Mouse (Mus musculus) testis, adult 2 months (tissue): ENCODE results near the gene Slc13a3.

ENCODE experiments used
- CTCF ChIP-seq: fragments of 200-500 bp; IDR thresholded peaks from 2 replicates; pipeline ENCODE4 v1.5.1; 2012; ENCODE audit warnings: low read depth, mild to moderate bottlenecking, inconsistent platforms, low read length, moderate library complexity; ENCODE audit not compliant: control insufficient read depth, insufficient read depth, insufficient replicate concordance
- POLR2A ChIP-seq: fragments of 200-500 bp; IDR thresholded peaks from 2 replicates; pipeline ENCODE4 v1.6.1; 2012; ENCODE audit warnings: low read depth, mild to moderate bottlenecking, inconsistent platforms, low read length, moderate library complexity; ENCODE audit not compliant: control insufficient read depth

- no peak for TF ChIP-seq CTCF
- no peak for TF ChIP-seq POLR2A
Measured at GRCm38 (mm10) chr2:165404951-165405350, 68.1 kb downstream of the Slc13a3 start.
